Mouse (Mus musculus): ENCODE results near the gene Ccr4. TPM values are rescaled to one million over a fixed set of nuclear protein-coding genes. Genes with fewer than 3 reads are reported as not detected.

Gene Ccr4
- polyA plus RNA-seq, 1 experiment from 2014 or later = not detected

DNA sequence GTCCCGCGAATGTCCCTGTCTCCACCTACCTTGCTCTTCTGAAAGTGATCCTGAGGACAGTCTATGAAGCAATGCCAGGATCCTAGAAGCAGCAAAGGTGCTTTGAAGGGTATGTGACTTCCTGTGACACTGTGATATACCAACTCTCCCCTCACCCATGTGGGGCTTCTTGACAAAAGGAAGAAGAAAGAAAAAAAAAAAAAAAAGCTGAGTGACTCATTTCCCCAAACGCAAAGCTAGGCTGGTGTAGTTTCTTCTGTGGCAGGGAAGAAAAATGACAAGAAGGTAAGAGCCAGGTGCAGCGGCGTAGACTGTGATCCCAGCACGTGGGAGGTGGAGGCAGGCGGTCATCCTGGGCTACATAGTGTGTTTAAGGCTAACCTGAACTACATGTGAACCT, 8.2 kb downstream of the Ccr4 start:
- ATAC-seq (ENCODE audit: low FRiP score, low read depth) = no peak
- 85% methylated on average over 7 of the region's 7 CpGs for WGBS
- no peak overlapping the region for H3K27ac ChIP-seq

GRCm38 (mm10) chr9:114487481-114488258, 17.0 kb downstream of the Ccr4 start:
- Histone ChIP-seq H3K27ac (no peak overlapping the region), H3K9ac (no peak overlapping the region), H3K4me1 (no peaks in the 10 kb centered on the region), H3K36me3 (no peaks in the 10 kb centered on the region), H3K4me3 (no peak overlapping the region), H3K27me3 (replicated peaks) (no peaks in the 10 kb centered on the region), H3K9me3 (no peaks in the 10 kb centered on the region), H3K4me2 (replicated peaks) (no peak overlapping the region)
- no peak for ATAC-seq (ENCODE audit: low FRiP score, low read depth)
- 88% methylated on average over 23 of the region's 23 CpGs for WGBS

More for the DNA sequence above, 8.2 kb downstream of the Ccr4 start:
- H3K9ac ChIP-seq = no peak overlapping the region
- H3K4me2 ChIP-seq (replicated peaks) = no peak overlapping the region
- no peaks in the 10 kb centered on the region for H3K9me3 ChIP-seq
- H3K36me3 ChIP-seq = no peaks in the 10 kb centered on the region
- H3K4me3 ChIP-seq = no peak overlapping the region
- no peaks in the 10 kb centered on the region; the same call in 1 of the 2 replicates for H3K4me1 ChIP-seq
- H3K27me3 ChIP-seq (replicated peaks) = no peaks in the 10 kb centered on the region

DNA sequence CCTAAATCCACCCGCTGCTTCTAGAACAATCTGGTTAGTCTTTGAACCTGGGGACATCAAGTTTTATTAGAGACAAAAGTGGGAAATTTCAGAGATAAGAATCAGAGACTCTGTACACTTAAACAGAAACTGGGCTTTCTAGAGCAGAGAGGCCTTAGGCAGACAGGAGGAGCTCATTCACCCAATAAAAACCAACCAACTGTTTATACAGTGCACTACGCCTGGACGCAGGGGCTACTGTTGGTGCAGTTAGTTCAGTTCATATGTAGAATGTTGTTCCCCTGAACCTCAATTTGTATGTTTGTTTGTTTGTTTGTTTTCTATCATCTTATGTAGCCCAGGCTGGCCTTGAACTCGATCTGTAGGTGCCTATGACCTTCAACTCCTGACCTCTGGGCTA, 17.9 kb downstream of the Ccr4 start:
- WGBS = 87% methylated on average over 4 of the region's 4 CpGs
- H3K4me1 ChIP-seq = no peaks in the 10 kb centered on the region
- no peak overlapping the region for H3K27ac ChIP-seq
- no peaks in the 10 kb centered on the region for H3K27me3 ChIP-seq (replicated peaks)
- H3K4me2 ChIP-seq (replicated peaks) = no peak overlapping the region
- no peaks in the 10 kb centered on the region for H3K9me3 ChIP-seq
- H3K9ac ChIP-seq = no peak overlapping the region
- no peak overlapping the region for H3K4me3 ChIP-seq
- H3K36me3 ChIP-seq = no peaks in the 10 kb centered on the region
- ATAC-seq (ENCODE audit: low FRiP score, low read depth) = no peak

DNA sequence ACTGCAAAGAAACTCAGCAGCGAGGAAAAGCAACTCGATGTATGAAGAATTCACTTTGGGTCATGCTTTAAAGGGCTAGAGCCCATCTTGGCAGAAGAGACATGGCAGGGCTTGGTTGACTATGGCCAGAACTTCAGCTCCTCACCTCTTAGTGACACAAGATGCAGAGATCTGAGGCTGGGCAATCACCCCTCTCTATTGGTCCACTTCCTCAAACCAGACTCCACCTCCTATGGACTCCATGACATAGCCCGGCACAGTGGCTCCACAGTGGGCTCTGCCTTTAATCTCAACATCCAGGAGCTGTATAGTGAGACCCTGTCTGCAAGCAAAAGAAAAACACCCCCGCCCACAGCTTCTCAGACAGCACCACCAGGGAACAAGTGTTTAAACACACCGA, 19.9 kb downstream of the Ccr4 start:
- WGBS = 81% methylated on average over 5 of the region's 5 CpGs
- ATAC-seq (ENCODE audit: low FRiP score, low read depth) = no peak
- no peaks in the 10 kb centered on the region for H3K9me3 ChIP-seq
- H3K4me3 ChIP-seq = no peak overlapping the region
- H3K36me3 ChIP-seq = no peaks in the 10 kb centered on the region
- no peak overlapping the region for H3K9ac ChIP-seq
- no peak overlapping the region for H3K27ac ChIP-seq
- no peaks in the 10 kb centered on the region for H3K27me3 ChIP-seq (replicated peaks)
- H3K4me2 ChIP-seq (replicated peaks) = no peak overlapping the region
- H3K4me1 ChIP-seq = no peaks in the 10 kb centered on the region

- Histone ChIP-seq H3K27me3 (replicated peaks) (no peaks in the 10 kb centered on the region), H3K36me3 (no peaks in the 10 kb centered on the region), H3K9ac (no peak overlapping the region), H3K9me3 (no peaks in the 10 kb centered on the region), H3K4me2 (replicated peaks) (no peak overlapping the region), H3K4me1 (no peaks in the 10 kb centered on the region), H3K4me3 (no peak overlapping the region), H3K27ac (no peak overlapping the region)
- ATAC-seq (ENCODE audit: low FRiP score, low read depth) = no peak
- WGBS = 79% methylated on average over 3 of the region's 3 CpGs
Measured at GRCm38 (mm10) chr9:114480940-114481339, 23.8 kb downstream of the Ccr4 start.

DNA sequence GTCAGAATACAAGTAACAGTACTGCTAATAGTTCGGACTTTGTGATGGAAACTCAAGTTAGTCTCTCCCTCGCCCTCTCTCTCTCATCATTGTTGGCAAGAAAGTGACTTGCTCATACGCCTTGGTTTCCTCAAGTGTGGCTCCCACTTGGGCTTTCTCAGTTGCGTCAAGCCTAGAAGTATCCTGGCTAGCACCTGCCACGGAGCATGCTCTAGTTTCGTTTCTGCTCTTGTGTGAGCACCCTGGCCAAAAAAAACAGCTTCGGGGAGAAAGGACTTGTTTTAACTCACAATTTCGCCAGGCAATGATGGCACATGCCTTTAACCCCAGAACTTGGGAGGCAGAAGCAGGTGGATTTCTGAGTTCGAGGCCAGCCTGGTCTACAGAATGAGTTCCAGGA, 27.7 kb downstream of the Ccr4 start:
- H3K9me3 ChIP-seq = no peaks in the 10 kb centered on the region
- no peak overlapping the region for H3K4me3 ChIP-seq
- H3K36me3 ChIP-seq = no peaks in the 10 kb centered on the region
- 93% methylated on average over 9 of the region's 9 CpGs for WGBS
- no peak overlapping the region for H3K4me2 ChIP-seq (replicated peaks)
- ATAC-seq (ENCODE audit: low FRiP score, low read depth) = no peak
- no peak overlapping the region for H3K9ac ChIP-seq
- no peak overlapping the region for H3K27ac ChIP-seq
- no peaks in the 10 kb centered on the region for H3K27me3 ChIP-seq (replicated peaks)
- no peaks in the 10 kb centered on the region for H3K4me1 ChIP-seq

DNA sequence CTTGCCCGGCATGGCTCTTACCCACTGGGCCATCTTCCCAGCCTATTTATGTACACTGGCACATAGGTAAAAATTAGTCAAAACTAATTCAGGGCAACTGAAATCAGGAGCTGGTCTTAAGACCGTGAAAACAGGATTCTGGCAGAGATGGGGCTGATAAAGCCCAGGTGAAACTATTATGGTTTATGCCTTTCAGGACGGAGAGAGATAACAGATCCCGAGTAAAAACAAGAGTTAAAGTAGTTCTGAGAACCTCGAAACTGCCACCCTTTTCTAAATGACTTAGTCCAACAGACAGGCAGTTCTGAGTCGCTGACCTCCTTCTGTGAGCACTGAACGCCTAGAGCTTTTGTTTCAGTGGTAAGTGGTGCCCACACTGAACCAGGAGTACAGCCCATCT, 32.8 kb downstream of the Ccr4 start:
- no peak overlapping the region for H3K4me3 ChIP-seq
- no peak overlapping the region for H3K27ac ChIP-seq
- no peaks in the 10 kb centered on the region for H3K27me3 ChIP-seq (replicated peaks)
- no peaks in the 10 kb centered on the region for H3K36me3 ChIP-seq
- WGBS = 81% methylated on average over 7 of the region's 7 CpGs
- no peak for ATAC-seq (ENCODE audit: low FRiP score, low read depth)
- no peak overlapping the region for H3K4me2 ChIP-seq (replicated peaks)
- H3K9me3 ChIP-seq = no peaks in the 10 kb centered on the region
- H3K4me1 ChIP-seq = no peaks in the 10 kb centered on the region
- H3K9ac ChIP-seq = no peak overlapping the region

GRCm38 (mm10) chr9:114468701-114469100, 36.0 kb downstream of the Ccr4 start:
- Histone ChIP-seq H3K27ac (no peak overlapping the region), H3K27me3 (replicated peaks) (no peaks in the 10 kb centered on the region), H3K36me3 (peaks cover 15% of the 10 kb centered on the region), H3K4me3 (no peak overlapping the region), H3K9me3 (no peaks in the 10 kb centered on the region), H3K9ac (no peak overlapping the region), H3K4me1 (no peaks in the 10 kb centered on the region), H3K4me2 (replicated peaks) (no peak overlapping the region)
- 94% methylated on average over 4 of the region's 4 CpGs for WGBS
- ATAC-seq (ENCODE audit: low FRiP score, low read depth) = no peak

- no peaks in the 10 kb centered on the region for H3K27me3 ChIP-seq (replicated peaks)
- H3K27ac ChIP-seq = no peak overlapping the region
- no peak overlapping the region for H3K9ac ChIP-seq
- peaks cover 15% of the 10 kb centered on the region for H3K36me3 ChIP-seq
- ATAC-seq (ENCODE audit: low FRiP score, low read depth) = no peak
- H3K9me3 ChIP-seq = no peaks in the 10 kb centered on the region
- H3K4me1 ChIP-seq = no peaks in the 10 kb centered on the region
- H3K4me2 ChIP-seq (replicated peaks) = no peak overlapping the region
- WGBS = 91% methylated on average over 5 of the region's 5 CpGs
- no peak overlapping the region for H3K4me3 ChIP-seq
Measured at GRCm38 (mm10) chr9:114468217-114468616, 36.5 kb downstream of the Ccr4 start.

GRCm38 (mm10) chr9:114466871-114467270, 37.8 kb downstream of the Ccr4 start:
- no peaks in the 10 kb centered on the region for H3K4me1 ChIP-seq
- H3K9me3 ChIP-seq = no peaks in the 10 kb centered on the region
- H3K36me3 ChIP-seq = peaks cover 15% of the 10 kb centered on the region
- WGBS = 73% methylated on average over 7 of the region's 7 CpGs
- no peak overlapping the region for H3K4me2 ChIP-seq (replicated peaks)
- no peak overlapping the region for H3K4me3 ChIP-seq
- no peaks in the 10 kb centered on the region for H3K27me3 ChIP-seq (replicated peaks)
- no peak for ATAC-seq (ENCODE audit: low FRiP score, low read depth)
- H3K9ac ChIP-seq = no peak overlapping the region
- no peak overlapping the region for H3K27ac ChIP-seq

DNA sequence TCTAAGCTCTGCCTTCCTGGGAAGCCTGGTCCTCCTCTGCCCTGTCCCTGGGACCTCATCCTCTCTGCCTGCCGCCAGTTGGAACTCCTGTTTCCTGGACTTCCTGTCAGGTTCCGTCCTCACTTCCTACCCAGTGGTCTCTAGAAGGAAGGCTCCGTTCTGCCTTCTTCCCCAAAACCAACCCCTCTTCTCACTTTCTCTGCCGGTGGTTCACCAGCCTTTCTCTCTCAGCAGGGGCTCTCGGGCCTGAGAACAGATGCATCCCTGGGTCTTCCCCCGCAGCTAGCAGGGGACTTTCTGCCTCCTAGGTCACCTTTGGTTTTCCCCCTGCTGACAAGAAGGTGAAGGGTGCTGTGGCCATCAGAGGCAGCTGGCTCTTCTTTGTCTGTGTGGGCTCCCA, 39.3 kb downstream of the Ccr4 start:
- H3K36me3 ChIP-seq = peaks cover 15% of the 10 kb centered on the region
- H3K9me3 ChIP-seq = no peaks in the 10 kb centered on the region
- H3K9ac ChIP-seq = no peak overlapping the region
- no peak overlapping the region for H3K27ac ChIP-seq
- no peak overlapping the region for H3K4me3 ChIP-seq
- H3K4me1 ChIP-seq = no peaks in the 10 kb centered on the region
- H3K27me3 ChIP-seq (replicated peaks) = no peaks in the 10 kb centered on the region
- no peak overlapping the region for H3K4me2 ChIP-seq (replicated peaks)
- no peak for ATAC-seq (ENCODE audit: low FRiP score, low read depth)
- 81% methylated on average over 6 of the region's 6 CpGs for WGBS

DNA sequence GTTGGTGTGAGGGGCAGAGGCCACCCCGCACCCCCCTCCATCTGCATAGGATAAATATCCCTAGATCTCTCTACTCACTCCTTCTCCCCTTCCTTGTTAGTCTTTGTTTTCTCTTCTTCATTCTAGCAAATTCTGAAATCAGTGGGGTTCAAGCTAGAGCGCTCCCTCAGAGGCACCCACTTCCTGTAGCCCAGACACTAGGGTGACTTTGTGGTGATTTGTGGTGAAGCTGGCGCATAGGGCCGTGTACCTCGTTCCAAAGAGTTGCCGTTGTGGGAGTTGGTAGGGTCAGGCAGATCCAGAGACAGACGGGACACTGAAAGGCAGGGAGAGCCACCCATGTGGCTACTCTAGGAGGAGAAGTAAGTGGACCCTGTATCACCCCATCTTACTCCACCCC, 42.1 kb downstream of the Ccr4 start:
- no peaks in the 10 kb centered on the region for H3K4me1 ChIP-seq
- no peak overlapping the region for H3K27ac ChIP-seq
- no peak overlapping the region for H3K9ac ChIP-seq
- no peaks in the 10 kb centered on the region for H3K9me3 ChIP-seq
- H3K36me3 ChIP-seq = peaks cover 18% of the 10 kb centered on the region
- WGBS = 90% methylated on average over 7 of the region's 7 CpGs
- H3K4me2 ChIP-seq (replicated peaks) = no peak overlapping the region
- H3K4me3 ChIP-seq = no peak overlapping the region
- no peak for ATAC-seq (ENCODE audit: low FRiP score, low read depth)
- no peaks in the 10 kb centered on the region for H3K27me3 ChIP-seq (replicated peaks)

- Histone ChIP-seq H3K4me1 (no peaks in the 10 kb centered on the region), H3K4me3 (no peak overlapping the region), H3K9ac (no peak overlapping the region), H3K27me3 (replicated peaks) (no peaks in the 10 kb centered on the region), H3K9me3 (no peaks in the 10 kb centered on the region), H3K36me3 (0 out of 2 replicates have a peak, but pooled peaks cover 7% of the 10 kb centered on the region), H3K27ac (no peak overlapping the region), H3K4me2 (replicated peaks) (no peak overlapping the region)
- ATAC-seq (ENCODE audit: low FRiP score, low read depth) = no peak
- 93% methylated on average over 3 of the region's 3 CpGs for WGBS
Measured at GRCm38 (mm10) chr9:114458436-114458835, 46.3 kb downstream of the Ccr4 start.

Measured in neural tube, embryonic 12.5 days (tissue).